Mouse (Mus musculus): ENCODE data around the gene Klhl1. TPM values are rescaled to one million over a fixed set of nuclear protein-coding genes. Genes with fewer than 3 reads are reported as not detected.
"Not testable (repeated sequence)": the region's sequence is repeated elsewhere in the genome, so short reads cannot be mapped to it uniquely, and the experiment has no call there.

The Klhl1 gene
- polyA plus RNA-seq, 1 experiment from 2014 or later, result not detected

GRCm38 (mm10) chr14:96392032-96392737 lies 126.7 kb downstream of the Klhl1 start:
- H3K36me3 ChIP-seq (ENCODE audit: control insufficient read depth, insufficient read depth, low read length), result no peaks in the 10 kb centered on the region
- H3K9ac ChIP-seq (ENCODE audit: low read depth, low read length), result no peak overlapping the region
- no peak overlapping the region for H3K4me2 ChIP-seq
- no peaks in the 10 kb centered on the region for H3K27me3 ChIP-seq (replicated peaks; ENCODE audit: control insufficient read depth, insufficient read depth, low read length)
- H3K9me3 ChIP-seq (ENCODE audit: control insufficient read depth, low read length), result no peaks in the 10 kb centered on the region
- no peak for DNase-seq (ENCODE audit: low spot score)
- no peaks in the 10 kb centered on the region for H3K4me1 ChIP-seq (replicated peaks; ENCODE audit: control insufficient read depth, insufficient read depth, low read length)
- no peak overlapping the region for H3K4me3 ChIP-seq (ENCODE audit: low read depth, low read length)
- no peak for ATAC-seq (replicated peaks; ENCODE audit: low FRiP score)
- H3K27ac ChIP-seq (ENCODE audit: low read depth, low read length), result no peak overlapping the region

- no peak for DNase-seq (ENCODE audit: low spot score)
- ATAC-seq (replicated peaks; ENCODE audit: low FRiP score), result no peak
- Histone ChIP-seq H3K9me3 (ENCODE audit: control insufficient read depth, low read length) (no peaks in the 10 kb centered on the region), H3K27ac (ENCODE audit: low read depth, low read length) (no peak overlapping the region), H3K9ac (ENCODE audit: low read depth, low read length) (no peak overlapping the region), H3K4me3 (ENCODE audit: low read depth, low read length) (no peak overlapping the region), H3K36me3 (ENCODE audit: control insufficient read depth, insufficient read depth, low read length) (no peaks in the 10 kb centered on the region), H3K4me1 (replicated peaks; ENCODE audit: control insufficient read depth, insufficient read depth, low read length) (no peaks in the 10 kb centered on the region), H3K4me2 (no peak overlapping the region), H3K27me3 (replicated peaks; ENCODE audit: control insufficient read depth, insufficient read depth, low read length) (no peaks in the 10 kb centered on the region)
- WGBS, result 85% methylated on average over 3 of the region's 3 CpGs
These were observed 156.2 kb downstream of the Klhl1 start for GRCm38 (mm10) chr14:96362727-96363126.

- no peaks in the 10 kb centered on the region for H3K36me3 ChIP-seq (ENCODE audit: control insufficient read depth, insufficient read depth, low read length)
- ATAC-seq (replicated peaks; ENCODE audit: low FRiP score), result no peak
- WGBS, result 94% methylated on average over 1 of the region's 1 CpGs
These were observed 170.7 kb downstream of the Klhl1 start for GRCm38 (mm10) chr14:96348220-96348619.

GRCm38 (mm10) chr14:96331069-96331468 lies 187.8 kb downstream of the Klhl1 start:
- no peaks in the 10 kb centered on the region for H3K9me3 ChIP-seq (ENCODE audit: control insufficient read depth, low read length)
- H3K27me3 ChIP-seq (replicated peaks; ENCODE audit: control insufficient read depth, insufficient read depth, low read length), result no peaks in the 10 kb centered on the region
- no peak for DNase-seq (ENCODE audit: low spot score)
- no peaks in the 10 kb centered on the region for H3K4me1 ChIP-seq (replicated peaks; ENCODE audit: control insufficient read depth, insufficient read depth, low read length)
- WGBS, result 63% methylated on average over 4 of the region's 4 CpGs
- no peak overlapping the region for H3K4me3 ChIP-seq (ENCODE audit: low read depth, low read length)
- H3K4me2 ChIP-seq, result no peak overlapping the region
- no peak overlapping the region for H3K27ac ChIP-seq (ENCODE audit: low read depth, low read length)
- ATAC-seq (replicated peaks; ENCODE audit: low FRiP score), result no peak
- H3K36me3 ChIP-seq (ENCODE audit: control insufficient read depth, insufficient read depth, low read length), result no peaks in the 10 kb centered on the region
- H3K9ac ChIP-seq (ENCODE audit: low read depth, low read length), result no peak overlapping the region

More at GRCm38 (mm10) chr14:96348220-96348619, 170.7 kb downstream of the Klhl1 start:
- no peak for DNase-seq (ENCODE audit: low spot score)
- Histone ChIP-seq H3K27ac (ENCODE audit: low read depth, low read length) (no peak overlapping the region), H3K9ac (ENCODE audit: low read depth, low read length) (no peak overlapping the region), H3K27me3 (replicated peaks; ENCODE audit: control insufficient read depth, insufficient read depth, low read length) (no peaks in the 10 kb centered on the region), H3K4me2 (no peak overlapping the region), H3K9me3 (ENCODE audit: control insufficient read depth, low read length) (no peaks in the 10 kb centered on the region), H3K4me3 (ENCODE audit: low read depth, low read length) (no peak overlapping the region), H3K4me1 (replicated peaks; ENCODE audit: control insufficient read depth, insufficient read depth, low read length) (no peaks in the 10 kb centered on the region)

GRCm38 (mm10) chr14:96217805-96218441 lies 301.0 kb downstream of the Klhl1 start:
- no peaks in the 10 kb centered on the region for H3K27me3 ChIP-seq (replicated peaks; ENCODE audit: control insufficient read depth, insufficient read depth, low read length)
- no peaks in the 10 kb centered on the region for H3K36me3 ChIP-seq (ENCODE audit: control insufficient read depth, insufficient read depth, low read length)
- DNase-seq (ENCODE audit: low spot score) (no peak), ATAC-seq (replicated peaks; ENCODE audit: low FRiP score) (no peak)
- no peak overlapping the region for H3K4me2 ChIP-seq
- H3K9ac ChIP-seq (ENCODE audit: low read depth, low read length), result no peak overlapping the region
- 74% methylated on average over 6 of the region's 6 CpGs for WGBS
- no peak overlapping the region for H3K4me3 ChIP-seq (ENCODE audit: low read depth, low read length)
- no peaks in the 10 kb centered on the region for H3K4me1 ChIP-seq (replicated peaks; ENCODE audit: control insufficient read depth, insufficient read depth, low read length)
- no peak overlapping the region for H3K27ac ChIP-seq (ENCODE audit: low read depth, low read length)
- no peaks in the 10 kb centered on the region for H3K9me3 ChIP-seq (ENCODE audit: control insufficient read depth, low read length)

- 88% methylated on average over 14 of the region's 16 CpGs for WGBS
- not testable (repeated sequence) for H3K4me3 ChIP-seq (ENCODE audit: low read depth, low read length)
These were observed 324.1 kb downstream of the Klhl1 start for GRCm38 (mm10) chr14:96194795-96195194.

GRCm38 (mm10) chr14:96174546-96174945 lies 344.4 kb downstream of the Klhl1 start:
- H3K27ac ChIP-seq (ENCODE audit: low read depth, low read length), result no peak overlapping the region
- no peak for DNase-seq (ENCODE audit: low spot score)
- H3K9me3 ChIP-seq (ENCODE audit: control insufficient read depth, low read length), result no peaks in the 10 kb centered on the region
- no peak overlapping the region for H3K4me3 ChIP-seq (ENCODE audit: low read depth, low read length)
- ATAC-seq (replicated peaks; ENCODE audit: low FRiP score), result no peak
- WGBS, result 82% methylated on average over 2 of the region's 2 CpGs
- H3K36me3 ChIP-seq (ENCODE audit: control insufficient read depth, insufficient read depth, low read length), result no peaks in the 10 kb centered on the region
- no peak overlapping the region for H3K9ac ChIP-seq (ENCODE audit: low read depth, low read length)
- no peaks in the 10 kb centered on the region for H3K4me1 ChIP-seq (replicated peaks; ENCODE audit: control insufficient read depth, insufficient read depth, low read length)
- H3K27me3 ChIP-seq (replicated peaks; ENCODE audit: control insufficient read depth, insufficient read depth, low read length), result no peaks in the 10 kb centered on the region
- H3K4me2 ChIP-seq, result no peak overlapping the region

More at GRCm38 (mm10) chr14:96194795-96195194, 324.1 kb downstream of the Klhl1 start:
- not testable (repeated sequence) for H3K9me3 ChIP-seq (ENCODE audit: control insufficient read depth, low read length); H3K36me3 ChIP-seq (ENCODE audit: control insufficient read depth, insufficient read depth, low read length); ATAC-seq (replicated peaks; ENCODE audit: low FRiP score); H3K4me2 ChIP-seq; H3K27me3 ChIP-seq (replicated peaks; ENCODE audit: control insufficient read depth, insufficient read depth, low read length); DNase-seq (ENCODE audit: low spot score); H3K4me1 ChIP-seq (replicated peaks; ENCODE audit: control insufficient read depth, insufficient read depth, low read length); H3K27ac ChIP-seq (ENCODE audit: low read depth, low read length); H3K9ac ChIP-seq (ENCODE audit: low read depth, low read length)

- H3K9ac ChIP-seq (ENCODE audit: low read depth, low read length), result no peak overlapping the region
- H3K9me3 ChIP-seq (ENCODE audit: control insufficient read depth, low read length), result no peaks in the 10 kb centered on the region
- H3K4me2 ChIP-seq, result no peak overlapping the region
- DNase-seq (ENCODE audit: low spot score) (no peak), ATAC-seq (replicated peaks; ENCODE audit: low FRiP score) (no peak)
- H3K27me3 ChIP-seq (replicated peaks; ENCODE audit: control insufficient read depth, insufficient read depth, low read length), result no peaks in the 10 kb centered on the region
- H3K27ac ChIP-seq (ENCODE audit: low read depth, low read length), result no peak overlapping the region
- no peaks in the 10 kb centered on the region for H3K4me1 ChIP-seq (replicated peaks; ENCODE audit: control insufficient read depth, insufficient read depth, low read length)
- no peaks in the 10 kb centered on the region for H3K36me3 ChIP-seq (ENCODE audit: control insufficient read depth, insufficient read depth, low read length)
- no peak overlapping the region for H3K4me3 ChIP-seq (ENCODE audit: low read depth, low read length)
- WGBS, result 73% methylated on average over 9 of the region's 9 CpGs
These were observed 375.8 kb downstream of the Klhl1 start for GRCm38 (mm10) chr14:96143137-96143536.

GRCm38 (mm10) chr14:96140246-96140645 lies 378.7 kb downstream of the Klhl1 start:
- no peak overlapping the region for H3K9ac ChIP-seq (ENCODE audit: low read depth, low read length)
- no peak overlapping the region for H3K4me2 ChIP-seq
- ATAC-seq (replicated peaks; ENCODE audit: low FRiP score) (no peak), DNase-seq (ENCODE audit: low spot score) (no peak)
- no peaks in the 10 kb centered on the region for H3K36me3 ChIP-seq (ENCODE audit: control insufficient read depth, insufficient read depth, low read length)
- WGBS, result 80% methylated on average over 2 of the region's 2 CpGs
- no peaks in the 10 kb centered on the region for H3K27me3 ChIP-seq (replicated peaks; ENCODE audit: control insufficient read depth, insufficient read depth, low read length)
- no peaks in the 10 kb centered on the region for H3K4me1 ChIP-seq (replicated peaks; ENCODE audit: control insufficient read depth, insufficient read depth, low read length)
- no peaks in the 10 kb centered on the region for H3K9me3 ChIP-seq (ENCODE audit: control insufficient read depth, low read length)
- H3K27ac ChIP-seq (ENCODE audit: low read depth, low read length), result no peak overlapping the region
- H3K4me3 ChIP-seq (ENCODE audit: low read depth, low read length), result no peak overlapping the region
